Mouse (Mus musculus) R1 (cell line): ENCODE data around the gene Cntn2.

Source experiments
- DNase-seq: peaks from one replicate; pipeline ENCODE4 v3.0.0-alpha.2; 2018; ENCODE audit warnings: low read depth, low spot score

The Cntn2 gene

GRCm38 (mm10) chr1:132557901-132558631, 15.0 kb upstream of the Cntn2 start:
- no peak for DNase-seq

GRCm38 (mm10) chr1:132543789-132544188, 733 bp upstream of the Cntn2 start:
- DNase-seq = no peak

- DNase-seq = peak; percentile 42
These were observed 1.0 kb downstream of the Cntn2 start for GRCm38 (mm10) chr1:132541824-132542599.

GRCm38 (mm10) chr1:132541171-132541823, 1.8 kb downstream of the Cntn2 start:
- peak; percentile 93 for DNase-seq

GRCm38 (mm10) chr1:132540701-132541100, 2.4 kb downstream of the Cntn2 start:
- no peak for DNase-seq

- DNase-seq = no peak
These were observed 5.3 kb downstream of the Cntn2 start for GRCm38 (mm10) chr1:132537736-132538135.

GRCm38 (mm10) chr1:132536416-132536815, 6.6 kb downstream of the Cntn2 start:
- DNase-seq = no peak

GRCm38 (mm10) chr1:132535541-132535940, 7.5 kb downstream of the Cntn2 start:
- DNase-seq = no peak

GRCm38 (mm10) chr1:132533840-132534239, 9.2 kb downstream of the Cntn2 start:
- DNase-seq = no peak

GRCm38 (mm10) chr1:132532521-132532920, 10.5 kb downstream of the Cntn2 start:
- no peak for DNase-seq

- no peak for DNase-seq
These were observed 12.3 kb downstream of the Cntn2 start for GRCm38 (mm10) chr1:132530631-132531191.

- no peak for DNase-seq
These were observed 14.3 kb downstream of the Cntn2 start for GRCm38 (mm10) chr1:132528647-132529334.

- no peak for DNase-seq
These were observed 15.0 kb downstream of the Cntn2 start for GRCm38 (mm10) chr1:132528071-132528470.

GRCm38 (mm10) chr1:132525832-132526231, 17.2 kb downstream of the Cntn2 start:
- peak; percentile 68 for DNase-seq

GRCm38 (mm10) chr1:132523920-132524319, 19.1 kb downstream of the Cntn2 start:
- DNase-seq = peak; percentile 85

GRCm38 (mm10) chr1:132523048-132523447, 20.0 kb downstream of the Cntn2 start:
- no peak for DNase-seq

- DNase-seq = peak; percentile 88
These were observed 22.3 kb downstream of the Cntn2 start for GRCm38 (mm10) chr1:132520764-132521163.

GRCm38 (mm10) chr1:132519734-132520133, 23.3 kb downstream of the Cntn2 start:
- DNase-seq = no peak

- no peak for DNase-seq
These were observed 24.4 kb downstream of the Cntn2 start for GRCm38 (mm10) chr1:132518621-132519020.

GRCm38 (mm10) chr1:132516776-132517175, 26.3 kb downstream of the Cntn2 start:
- DNase-seq = no peak

GRCm38 (mm10) chr1:132515339-132515738, 27.7 kb downstream of the Cntn2 start:
- no peak for DNase-seq
